Mouse (Mus musculus) kidney, postnatal 4 days (tissue): ENCODE results near the gene Mdga2.

Experiments
- DNase-seq, 2 experiments: peaks; one replicate each; pipeline ENCODE4 v3.0.0; 2021; ENCODE audit warnings: mixed read lengths in 2 of 2

The Mdga2 gene

GRCm38 (mm10) chr12:67056621-67057020 lies 165.7 kb downstream of the Mdga2 start:
- no peak for DNase-seq

- DNase-seq, result no peak
Measured at GRCm38 (mm10) chr12:67045099-67045750, 177.1 kb downstream of the Mdga2 start.

- DNase-seq, result peak in 1 of 2 experiments; percentile 2
Measured at GRCm38 (mm10) chr12:67041865-67042264, 180.5 kb downstream of the Mdga2 start.

DNA sequence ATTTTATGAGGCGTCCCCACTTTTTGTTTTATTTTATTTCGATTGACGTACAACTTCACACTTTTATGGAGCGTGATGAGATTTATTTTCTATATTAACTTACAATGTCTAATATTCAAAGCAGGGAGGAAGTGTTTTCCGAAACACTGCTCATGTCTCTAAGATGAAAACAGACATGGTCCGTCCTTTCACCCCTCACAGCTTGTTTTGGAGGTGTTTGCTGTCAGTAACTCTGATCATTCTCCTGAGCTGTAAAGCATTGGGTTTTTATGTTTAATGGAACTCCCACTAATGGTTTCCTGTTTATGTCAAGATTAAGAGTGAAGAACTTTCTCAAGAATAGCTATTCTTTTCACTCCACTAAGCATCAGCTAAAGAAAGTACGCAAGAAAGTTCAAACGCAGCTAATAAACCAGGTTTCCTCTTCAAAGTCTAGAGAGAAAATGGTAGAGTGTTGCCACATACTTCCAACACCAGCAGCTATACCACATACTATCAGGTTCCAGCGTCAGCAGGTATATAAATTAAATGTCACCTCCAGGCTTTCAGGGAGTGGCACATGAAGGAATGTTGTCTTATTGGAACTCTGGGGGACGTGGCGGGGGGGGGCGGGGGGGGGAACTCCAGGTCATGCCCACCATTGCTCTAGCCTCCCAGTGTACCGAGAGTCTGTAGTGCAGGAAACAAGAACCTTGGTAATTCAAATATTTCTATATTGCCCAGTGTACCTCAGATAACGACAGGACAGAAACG lies 186.7 kb downstream of the Mdga2 start:
- DNase-seq, result no peak

- DNase-seq, result no peak
Measured at GRCm38 (mm10) chr12:67017192-67017591, 205.2 kb downstream of the Mdga2 start.

DNA sequence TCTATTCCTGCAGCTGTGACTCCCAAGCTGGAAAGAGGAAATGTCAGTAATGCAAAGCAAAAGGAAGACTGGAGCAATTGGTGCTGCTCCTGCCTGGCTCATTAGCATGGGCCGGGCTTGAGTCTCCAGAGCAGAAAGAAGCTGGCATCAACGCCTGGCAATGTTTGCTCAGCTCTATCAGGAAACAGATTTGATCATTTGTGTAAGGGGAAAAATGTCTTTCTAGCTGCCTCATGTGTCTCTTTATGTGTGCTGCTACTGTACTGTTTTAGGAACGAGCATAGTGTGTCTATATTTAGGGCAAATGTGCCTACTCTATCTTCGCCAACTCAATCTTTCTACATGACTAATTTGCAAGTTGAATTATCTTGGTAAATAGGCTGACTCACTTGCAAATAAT lies 211.0 kb downstream of the Mdga2 start:
- peak; percentile 1 for DNase-seq

GRCm38 (mm10) chr12:67010318-67010717 lies 212.0 kb downstream of the Mdga2 start:
- no peak for DNase-seq

GRCm38 (mm10) chr12:67009191-67009590 lies 213.2 kb downstream of the Mdga2 start:
- no peak for DNase-seq

DNA sequence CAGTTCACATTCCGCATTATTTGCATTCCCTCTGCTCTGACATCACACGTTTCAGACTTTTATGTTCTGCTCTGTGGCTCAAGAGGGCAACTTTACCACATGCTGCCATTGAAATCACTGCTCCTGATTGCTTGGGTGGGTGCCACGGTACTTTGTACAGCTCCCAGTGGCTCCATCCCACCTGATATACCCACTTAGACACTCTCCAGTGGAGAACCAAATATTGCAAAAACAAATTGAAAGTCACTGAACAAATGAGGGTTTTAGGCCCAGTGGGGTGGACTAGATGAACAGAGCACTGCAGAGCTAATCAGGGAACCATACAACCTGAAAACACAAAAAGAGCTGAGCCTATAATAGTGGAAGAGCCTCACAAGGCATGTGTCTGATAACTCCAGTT lies 268.2 kb downstream of the Mdga2 start:
- DNase-seq, result no peak

GRCm38 (mm10) chr12:66915741-66916140 lies 306.6 kb downstream of the Mdga2 start:
- DNase-seq, result no peak

GRCm38 (mm10) chr12:66899366-66899765 lies 323.0 kb downstream of the Mdga2 start:
- DNase-seq, result peak; percentile 4 to 6

- DNase-seq, result no peak
Measured at GRCm38 (mm10) chr12:66896790-66897189, 325.6 kb downstream of the Mdga2 start.

DNA sequence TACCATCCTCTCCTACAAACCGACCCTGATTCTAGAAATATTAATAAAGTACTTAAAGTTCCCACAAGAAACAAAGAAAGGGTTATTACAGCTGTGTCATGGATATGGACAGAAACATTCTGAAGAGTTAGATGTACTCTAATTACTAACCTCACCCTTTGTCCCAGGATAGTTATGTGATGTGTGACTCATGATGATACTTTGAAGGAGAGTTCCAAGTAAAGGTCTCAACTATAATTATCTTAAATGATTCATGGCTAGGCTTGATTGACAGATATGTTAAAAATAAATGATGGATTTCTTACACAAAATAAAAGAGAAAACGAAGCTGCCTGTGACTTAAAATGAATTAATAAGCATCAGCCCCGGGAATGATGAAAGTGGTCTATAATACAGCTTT lies 332.1 kb downstream of the Mdga2 start:
- DNase-seq, result no peak

DNA sequence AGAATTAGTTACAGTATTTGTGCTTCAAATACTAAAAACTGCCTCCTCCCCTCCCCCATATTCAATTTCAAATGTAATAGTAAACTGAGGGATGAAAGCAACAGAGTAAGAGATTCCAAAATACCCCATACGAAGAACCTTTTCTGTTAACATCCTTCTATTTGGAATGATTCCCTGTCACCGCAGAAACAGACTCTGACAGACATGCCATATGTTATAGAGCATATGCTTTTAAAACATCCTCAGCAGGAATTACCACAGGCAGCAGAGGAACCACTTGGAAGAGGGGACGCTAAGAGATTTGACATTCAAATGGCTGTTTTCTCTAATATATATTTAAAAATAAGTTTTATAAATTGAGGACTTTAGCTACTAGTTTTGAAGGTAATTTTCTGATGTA lies 333.1 kb downstream of the Mdga2 start:
- no peak for DNase-seq

DNA sequence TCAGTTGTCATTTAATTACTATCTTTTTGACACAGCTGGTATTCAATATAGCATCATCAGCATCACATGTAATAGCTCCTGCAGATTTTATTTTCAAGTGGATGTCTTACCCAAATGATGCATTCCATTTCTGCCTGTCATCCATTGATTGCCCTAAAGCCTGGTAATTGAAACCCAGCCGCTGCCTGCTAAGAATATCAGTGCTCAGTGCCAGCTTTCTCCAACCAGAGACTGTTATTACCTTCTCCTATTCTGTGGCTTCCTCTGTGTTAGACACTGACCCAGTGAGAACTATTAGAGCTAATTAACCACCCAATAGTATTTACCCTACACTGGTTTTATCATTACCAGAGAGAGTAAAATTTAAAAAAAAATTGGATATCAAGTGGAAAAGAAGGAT lies 333.7 kb downstream of the Mdga2 start:
- no peak for DNase-seq

- DNase-seq, result no peak
Measured at GRCm38 (mm10) chr12:66866199-66866598, 356.1 kb downstream of the Mdga2 start.

DNA sequence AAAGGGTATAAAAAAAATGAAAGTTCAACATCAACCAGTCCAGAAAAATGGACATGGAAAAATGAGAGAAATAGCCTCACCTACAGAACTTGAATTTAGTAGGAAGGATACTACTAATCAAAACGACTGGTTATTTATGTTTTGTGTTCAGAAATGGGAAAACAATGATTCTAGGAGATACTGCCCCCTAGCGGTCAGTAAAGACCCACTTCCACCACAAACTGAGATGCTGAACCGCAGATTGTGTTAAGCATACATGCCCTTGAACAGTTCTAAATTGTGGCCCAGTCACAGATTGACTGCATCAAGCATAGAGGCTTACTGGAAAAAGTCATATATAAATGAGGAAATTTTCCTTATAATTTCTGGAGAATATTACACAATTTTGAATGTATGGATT lies 369.2 kb downstream of the Mdga2 start:
- peak; percentile 2 for DNase-seq

- DNase-seq, result no peak
Measured at GRCm38 (mm10) chr12:66840336-66840735, 382.0 kb downstream of the Mdga2 start.

- DNase-seq, result no peak
Measured at GRCm38 (mm10) chr12:66755653-66756052, 466.7 kb downstream of the Mdga2 start.

DNA sequence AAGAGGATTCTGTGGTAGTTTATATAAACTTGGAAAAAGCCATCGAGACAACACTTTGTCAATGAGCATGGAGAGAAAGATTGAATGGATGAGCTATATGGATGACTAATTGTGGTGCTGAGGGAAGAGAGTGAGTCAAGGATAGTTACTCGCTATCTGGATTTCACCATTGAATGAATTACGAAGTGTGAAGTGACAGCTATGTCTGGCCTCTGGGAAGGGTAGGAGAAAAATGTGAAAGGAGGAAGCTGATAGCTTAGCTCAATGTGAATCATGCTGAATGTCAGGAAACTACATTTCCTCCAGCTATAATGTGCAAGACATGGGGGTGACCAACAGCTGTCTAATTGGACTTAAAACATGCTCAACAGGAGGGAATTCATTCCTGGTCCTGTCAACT lies 487.8 kb downstream of the Mdga2 start:
- no peak for DNase-seq

- no peak for DNase-seq
Measured at GRCm38 (mm10) chr12:66724474-66724873, 497.9 kb downstream of the Mdga2 start.

DNA sequence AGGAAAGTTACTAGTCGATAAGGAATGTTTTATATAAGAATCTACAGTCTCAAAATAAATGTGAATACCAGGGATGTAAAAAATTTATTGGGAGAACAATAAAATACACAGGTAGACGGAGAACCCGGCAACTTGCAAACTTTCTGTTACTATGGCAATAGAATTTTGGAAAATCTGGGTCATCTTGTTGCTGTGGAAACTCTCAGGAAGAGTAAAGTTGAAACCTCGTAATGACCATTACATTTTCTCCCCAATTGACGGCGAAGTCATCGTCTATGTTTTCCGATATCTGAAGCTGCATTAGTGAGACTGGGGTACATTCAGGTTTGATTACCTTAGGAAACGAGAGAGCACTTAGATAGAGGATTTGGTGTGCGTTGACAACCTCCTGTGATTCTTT lies 514.0 kb downstream of the Mdga2 start:
- DNase-seq, result no peak

DNA sequence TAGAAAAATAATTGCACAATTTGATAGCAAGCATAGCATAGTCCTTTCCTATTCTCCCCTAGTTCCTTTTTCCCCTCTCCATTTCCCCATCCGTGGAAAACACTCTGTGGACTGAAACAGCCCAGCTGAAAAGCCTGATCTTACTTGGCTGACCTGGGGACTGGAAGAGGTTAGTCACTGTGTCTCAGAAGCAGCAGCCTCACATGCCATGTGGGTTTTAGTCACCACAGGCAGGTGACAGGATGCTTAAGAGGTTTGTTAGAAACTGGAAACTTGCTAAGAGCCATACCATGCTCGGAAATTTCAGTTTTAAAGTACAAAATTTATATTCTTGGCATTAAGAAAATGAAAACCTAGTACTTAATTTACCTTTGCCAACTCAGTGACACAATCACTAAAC lies 514.9 kb downstream of the Mdga2 start:
- DNase-seq, result no peak

GRCm38 (mm10) chr12:66705015-66705414 lies 517.3 kb downstream of the Mdga2 start:
- DNase-seq, result no peak

DNA sequence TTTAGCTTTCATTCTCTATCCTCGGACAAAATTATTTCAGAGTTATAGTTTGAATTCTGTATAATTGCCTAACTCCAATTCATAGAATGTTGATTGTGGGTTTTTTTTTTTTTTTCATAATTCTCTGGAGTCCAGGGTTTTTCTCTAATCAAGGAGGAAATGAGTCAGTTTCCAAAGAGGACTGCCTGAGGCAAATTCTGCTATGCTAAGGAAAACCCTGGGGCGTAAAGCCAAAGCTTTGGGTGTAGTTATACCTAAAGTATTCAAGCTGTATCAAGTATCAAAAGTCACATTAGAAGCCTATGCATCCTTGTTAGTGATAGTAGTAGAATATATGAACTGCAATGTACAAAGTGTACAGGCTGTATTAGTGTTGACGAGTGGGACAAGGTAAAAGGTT lies 519.6 kb downstream of the Mdga2 start:
- no peak for DNase-seq
